8 mouse cellular contexts compared by ENCODE assay signal in the genomic region with DNA sequence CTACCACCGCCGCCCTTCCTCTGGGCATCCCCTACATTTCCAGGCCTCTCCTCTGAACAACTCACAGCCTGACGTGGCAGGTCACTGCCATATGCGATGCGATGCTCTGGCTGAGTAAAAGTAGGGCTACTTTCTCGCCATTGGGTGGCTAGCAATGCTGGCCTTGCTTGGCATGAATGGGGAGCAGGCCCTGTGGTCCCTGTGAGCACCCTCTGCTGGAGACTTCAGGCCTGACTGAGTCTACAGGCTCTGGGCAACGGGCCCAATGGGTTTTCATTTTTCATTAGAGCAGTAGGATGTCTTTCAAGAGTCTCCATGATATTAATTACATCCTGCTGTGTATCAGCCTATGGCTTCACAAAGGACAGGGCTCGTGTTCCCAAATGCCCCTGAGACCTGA. TPM values are rescaled to one million over a fixed set of nuclear protein-coding genes. Genes with fewer than 3 reads are reported as not detected.
DNase-seq lines count a peak whose midpoint lies in the region; ATAC-seq and TF ChIP-seq lines count a peak whose summit lies in the region.

No protein-coding gene starts in this region.

- intact Hi-C loops in left cerebral cortex, adult 2 months (cut with DNase I), result no loop called here

- no peak overlapping the region for H3K4me3 ChIP-seq in left cerebral cortex, adult 2 months

- no peak for ATAC-seq in activated CD4-positive, CD25-positive, alpha-beta regulatory T cell, adult 4 months

- H3K27ac ChIP-seq in left cerebral cortex, adult 2 months, result no peak overlapping the region

- DNase-seq in left cerebral cortex, adult 2 months (ENCODE audit: extremely low spot score in 1 of 2, low spot score in 2 of 2), result peak; percentile 21 to 29
- no peak for DNase-seq in left cerebral cortex, adult 11 months (ENCODE audit: low spot score)
- DNase-seq in Muller cell, postnatal 12 days (ENCODE audit: inconsistent ontology term), result peak; percentile 69
- peak; percentile 65 for DNase-seq in brain, adult 2 months (ENCODE audit: low read depth, low spot score)
- DNase-seq in gastrocnemius, postnatal 10 days, result peak; percentile 62
- peak; percentile 25 to 34 for DNase-seq in layer of hippocampus, postnatal 14 days (ENCODE audit: low spot score in 2 of 2)
- DNase-seq in ovary, postnatal 36 days (ENCODE audit: low spot score), result peak; percentile 43

- TF ChIP-seq CTCF in left cerebral cortex, adult 2 months (IDR thresholded peaks at IDR 0.05), result peak; percentile 61

RNA-seq across cellular contexts. Expression of gene Zfp710, which starts 30.1 kb away (rescaled TPM):
- total RNA-seq in left cerebral cortex, adult 2 months (2021), result 10 to 100 TPM; 18.9 to 21.7 TPM
- total RNA-seq in gastrocnemius, postnatal 10 days (2021), result 10 to 100 TPM; 14.2 to 16.7 TPM
- total RNA-seq in layer of hippocampus, postnatal 14 days (2021), result 10 to 100 TPM; 17.5 to 18.0 TPM
- 1 to 10 TPM; 4.2 to 4.6 TPM for polyA plus RNA-seq in activated CD4-positive, CD25-positive, alpha-beta regulatory T cell, adult 4 months (2017; shearing (Covaris generic))

RNA-seq across cellular contexts. Expression of gene Arpin, which starts 59.3 kb away (rescaled TPM):
- total RNA-seq in left cerebral cortex, adult 2 months (2021), result 10 to 100 TPM in 1 of 2 experiments, 1 to 10 TPM in 1; 9.8 to 11.7 TPM
- total RNA-seq in gastrocnemius, postnatal 10 days (2021), result 1 to 10 TPM; 8.1 to 9.2 TPM
- total RNA-seq in layer of hippocampus, postnatal 14 days (2021), result 10 to 100 TPM; 12.5 to 12.7 TPM
- not detected for polyA plus RNA-seq in activated CD4-positive, CD25-positive, alpha-beta regulatory T cell, adult 4 months (2017; shearing (Covaris generic))
